Mouse (Mus musculus) hindbrain, embryonic 16.5 days (tissue): ENCODE measurements around the gene Rpl14. TPM values are rescaled to one million over a fixed set of nuclear protein-coding genes. Genes with fewer than 3 reads are reported as not detected.

Experiments used
- ATAC-seq: fragments of 200-750 bp; cut with Nextera tagmentation; 2 replicates; pipeline ENCODE4 v1.8.0; 2017; ENCODE audit warnings: moderate TSS enrichment, moderate library complexity
- H3K27ac ChIP-seq: fragments of 300-500 bp; sonication (generic); 2 replicates; pipeline ENCODE4 v1.5.1; 2014; ENCODE audit warnings: low read depth, mild to moderate bottlenecking, control low read depth, low read length, moderate library complexity
- H3K27me3 ChIP-seq: fragments of 300-500 bp; sonication (generic); replicated peaks from 2 replicates; pipeline ENCODE4 v1.6.1; 2014; ENCODE audit warnings: low read length; ENCODE audit not compliant: control insufficient read depth, insufficient read depth
- H3K36me3 ChIP-seq: fragments of 300-500 bp; sonication (generic); 2 replicates; pipeline ENCODE4 v1.6.1; 2014; ENCODE audit warnings: mild to moderate bottlenecking, low read length, moderate library complexity, mixed read lengths; ENCODE audit not compliant: control insufficient read depth, insufficient read depth
- H3K4me1 ChIP-seq: fragments of 300-500 bp; sonication (generic); 2 replicates; pipeline ENCODE4 v1.6.1; 2014; ENCODE audit warnings: low read depth, low read length; ENCODE audit not compliant: control insufficient read depth, insufficient read depth
- H3K4me2 ChIP-seq: fragments of 300-500 bp; sonication (generic); 2 replicates; pipeline ENCODE4 v1.6.1; 2014; ENCODE audit warnings: mild to moderate bottlenecking, low read length, control low read depth, moderate library complexity
- H3K4me3 ChIP-seq: fragments of 300-500 bp; sonication (generic); 2 replicates; pipeline ENCODE4 v1.5.1; 2014; ENCODE audit warnings: mild to moderate bottlenecking, low read length, control low read depth, moderate library complexity
- H3K9ac ChIP-seq: fragments of 300-500 bp; sonication (generic); 2 replicates; pipeline ENCODE4 v1.6.1; 2014; ENCODE audit warnings: low read depth, mild to moderate bottlenecking, control low read depth, low read length, moderate library complexity
- H3K9me3 ChIP-seq: fragments of 300-500 bp; sonication (generic); 2 replicates; pipeline ENCODE4 v1.6.1; 2014; ENCODE audit warnings: mild to moderate bottlenecking, low read length, moderate library complexity; ENCODE audit not compliant: control insufficient read depth
- WGBS: fragments of 180-500 bp; shearing (Covaris S2); extraction: QIAGEN DNeasy Blood & Tissue Kit; methylation state at CpG from one replicate; pipeline ENCODE4 v1.1.7; 2014; 5-methylcytosine and 5-hydroxymethylcytosine counted together
- polyA plus RNA-seq: library from polyadenylated mRNA; unstranded; fragments of >200 nt; fragmentation: Nextera tagmentation; extraction: Ambion mirVana; gene quantifications from 2 replicates; pipeline ENCODE4 v1.2.1, GENCODE M21; 2015

Rpl14 gene
- polyA plus RNA-seq, 1 experiment from 2014 or later = 360 TPM

DNA sequence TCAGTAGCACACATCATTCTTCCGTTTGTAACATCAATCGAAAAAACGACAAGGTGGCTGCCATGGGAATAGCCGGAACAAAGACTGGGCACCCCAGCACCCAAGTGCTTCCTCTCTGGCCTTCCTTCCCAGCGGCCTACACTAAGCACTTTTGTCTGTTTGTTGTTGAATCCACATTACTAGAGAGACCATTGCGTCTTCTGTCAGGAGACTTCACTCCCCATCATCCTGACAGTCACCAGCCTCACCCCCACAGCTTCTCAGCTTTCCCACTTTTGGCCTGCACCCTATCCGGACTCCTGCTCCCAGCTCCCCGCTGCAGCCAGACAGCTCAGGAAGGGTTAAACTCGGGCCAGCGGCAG lies 48.1 kb downstream of the Rpl14 start:
- Histone ChIP-seq H3K36me3 (no peaks in the 10 kb centered on the region), H3K9ac (peak overlapping the region; percentile 47), H3K4me1 (peaks cover 17% of the 10 kb centered on the region), H3K27ac (peak overlapping the region; percentile 12), H3K4me2 (peak overlapping the region; percentile 48), H3K9me3 (peaks cover 13% of the 10 kb centered on the region; the same call in 1 of the 2 replicates), H3K27me3 (no peaks in the 10 kb centered on the region), H3K4me3 (peak overlapping the region; percentile 9; the same call in 1 of the 2 replicates)
- 3% methylated on average over 10 of the region's 10 CpGs for WGBS
- ATAC-seq = no peak

DNA sequence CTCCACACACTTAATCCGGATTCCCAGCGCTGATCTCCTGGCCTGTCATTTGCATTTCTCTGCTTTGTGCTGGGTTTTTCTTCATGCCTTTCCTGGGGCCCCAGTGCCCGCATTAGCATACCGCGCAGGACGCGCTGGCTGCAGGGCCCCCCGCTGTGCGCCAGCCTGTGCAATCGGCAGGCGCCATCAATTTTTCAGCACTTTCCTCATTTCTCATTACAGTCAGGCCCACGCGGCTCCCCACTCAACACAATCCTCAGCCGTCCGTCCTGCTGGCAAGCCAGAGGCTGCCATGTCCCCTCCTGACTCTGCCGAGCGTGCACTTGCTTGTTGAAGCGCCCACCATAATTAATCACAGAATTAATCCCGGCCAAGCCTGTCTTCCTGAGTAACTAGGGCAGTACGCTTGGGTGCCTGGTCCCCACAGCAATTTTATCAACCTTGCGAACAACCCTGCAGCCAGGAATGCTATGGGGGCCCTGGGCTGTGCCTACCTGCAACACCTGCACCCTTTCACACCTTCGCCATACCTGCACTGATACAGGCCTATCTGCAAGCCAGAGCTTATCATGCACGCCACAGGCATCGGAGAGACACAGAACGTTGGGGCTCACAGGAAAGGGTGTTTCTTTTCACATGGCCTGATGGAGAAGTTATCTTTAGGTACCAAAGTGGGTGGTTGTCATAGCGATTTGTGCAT lies 48.6 kb downstream of the Rpl14 start:
- H3K9ac ChIP-seq = peak overlapping the region; percentile 47
- H3K4me3 ChIP-seq = peak overlapping the region; percentile 9; the same call in 1 of the 2 replicates
- peaks cover 13% of the 10 kb centered on the region; the same call in 1 of the 2 replicates for H3K9me3 ChIP-seq
- peak overlapping the region; percentile 48 for H3K4me2 ChIP-seq
- ATAC-seq = peak; percentile 86
- peaks cover 17% of the 10 kb centered on the region for H3K4me1 ChIP-seq
- 7% methylated on average over 26 of the region's 26 CpGs for WGBS
- H3K27ac ChIP-seq = peak overlapping the region; percentile 12
- no peaks in the 10 kb centered on the region for H3K36me3 ChIP-seq
- no peaks in the 10 kb centered on the region for H3K27me3 ChIP-seq

DNA sequence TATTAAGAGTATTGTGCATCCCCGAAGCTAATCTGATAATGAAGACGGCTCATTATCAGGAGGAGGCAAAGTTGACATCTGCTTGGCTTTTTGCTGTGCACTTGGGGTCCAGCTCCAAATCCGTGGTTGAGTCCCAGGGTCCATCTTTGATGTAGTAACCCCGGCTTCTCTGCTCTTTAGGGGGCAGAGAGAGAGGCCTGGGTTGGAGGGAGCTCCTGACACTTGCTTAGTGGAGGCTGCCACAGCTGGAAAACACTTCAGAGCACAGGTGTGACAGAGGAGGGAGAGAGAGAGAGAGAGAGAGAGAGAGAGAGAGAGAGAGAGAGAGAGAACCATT lies 49.1 kb downstream of the Rpl14 start:
- Histone ChIP-seq H3K4me2 (no peak overlapping the region), H3K4me1 (peaks cover 17% of the 10 kb centered on the region)
- 19% methylated on average over 4 of the region's 4 CpGs for WGBS

More for the DNA sequence above, 49.1 kb downstream of the Rpl14 start:
- H3K36me3 ChIP-seq = no peaks in the 10 kb centered on the region
- H3K4me3 ChIP-seq = no peak overlapping the region
- H3K9ac ChIP-seq = no peak overlapping the region
- H3K9me3 ChIP-seq = peaks cover 13% of the 10 kb centered on the region; the same call in 1 of the 2 replicates
- ATAC-seq = no peak
- no peaks in the 10 kb centered on the region for H3K27me3 ChIP-seq
- H3K27ac ChIP-seq = no peak overlapping the region; the same call in 1 of the 2 replicates

Other genes with a start within 250 kb of the Rpl14 start
- 292 and 300 TPM in 2 replicates for gene Eif1b, start 79.2 kb upstream of the Rpl14 start, polyA plus RNA-seq
- gene Entpd3, start 31.6 kb upstream of the Rpl14 start, polyA plus RNA-seq = 4.5 and 4.7 TPM in 2 replicates